Mouse (Mus musculus) thymus, adult 2 months (tissue): ENCODE measurements around the gene Dhx16. TPM values are rescaled to one million over a fixed set of nuclear protein-coding genes. Genes with fewer than 3 reads are reported as not detected.
"Not testable (repeated sequence)": the region's sequence is repeated elsewhere in the genome, so short reads cannot be mapped to it uniquely, and the experiment has no call there.

Source experiments
- DNase-seq: peaks from one replicate; pipeline ENCODE4 v3.0.0; 2021
- H3K27ac ChIP-seq: fragments of 200-500 bp; 2 replicates; pipeline ENCODE4 v1.5.1; 2012; ENCODE audit warnings: low read length, control low read depth; ENCODE audit not compliant: control insufficient read depth, insufficient read depth
- H3K27me3 ChIP-seq: fragments of 200-500 bp; 2 replicates; pipeline ENCODE4 v1.6.1; 2012; ENCODE audit warnings: mild to moderate bottlenecking, low read length, moderate library complexity, mixed read lengths; ENCODE audit not compliant: control insufficient read depth, insufficient read depth
- H3K36me3 ChIP-seq: fragments of 200-500 bp; 2 replicates; pipeline ENCODE4 v1.6.1; 2012; ENCODE audit warnings: mild to moderate bottlenecking, low read length, moderate library complexity; ENCODE audit not compliant: control insufficient read depth, insufficient read depth
- H3K4me1 ChIP-seq: fragments of 200-500 bp; replicated peaks from 2 replicates; pipeline ENCODE4 v1.6.1; 2012; ENCODE audit warnings: low read length; ENCODE audit not compliant: control insufficient read depth, insufficient read depth
- H3K4me3 ChIP-seq: fragments of 200-500 bp; 2 replicates; pipeline ENCODE4 v1.5.1; 2012; ENCODE audit warnings: mild to moderate bottlenecking, low read length, control low read depth, moderate library complexity; ENCODE audit not compliant: control insufficient read depth, insufficient read depth
- CTCF ChIP-seq: fragments of 200-500 bp; IDR thresholded peaks from 2 replicates; pipeline ENCODE4 v1.5.1; 2012; ENCODE audit warnings: mild to moderate bottlenecking, control low read depth, low read length, moderate library complexity, borderline replicate concordance; ENCODE audit not compliant: control insufficient read depth, poor library complexity, insufficient read depth; ENCODE audit errors: extremely low read depth
- POLR2A ChIP-seq: fragments of 200-500 bp; IDR thresholded peaks from 2 replicates; pipeline ENCODE4 v1.6.1; 2012; ENCODE audit warnings: mild to moderate bottlenecking, low read length, control low read depth, moderate library complexity; ENCODE audit not compliant: control insufficient read depth, poor library complexity, insufficient read depth; ENCODE audit errors: extremely low read depth
- WGBS: fragments of 180-500 bp; shearing (Covaris S2); methylation state at CpG from one replicate; pipeline ENCODE4 v1.1.7; 2018; 5-methylcytosine and 5-hydroxymethylcytosine counted together
- polyA plus RNA-seq: library from polyadenylated mRNA; depleted of rRNA; stranded (reverse); fragments of >200 nt; gene quantifications from 2 replicates; pipeline ENCODE4 v1.2.3, GENCODE M21; 2012

The Dhx16 gene
- polyA plus RNA-seq, 1 experiment, result 174 TPM

GRCm38 (mm10) chr17:35835424-35836140 is 44.0 kb upstream of the Dhx16 start:
- Histone ChIP-seq H3K27ac (no peak overlapping the region), H3K4me3 (peak overlapping the region; percentile 8; the same call in 1 of the 2 replicates), H3K4me1 (peaks cover 24% of the 10 kb centered on the region), H3K27me3 (no peaks in the 10 kb centered on the region), H3K36me3 (peaks cover 39% of the 10 kb centered on the region)
- no peak for TF ChIP-seq POLR2A
- no peak for TF ChIP-seq CTCF
- DNase-seq, result peak; percentile 14
- 81% methylated on average over 26 of the region's 26 CpGs for WGBS

- H3K4me3 ChIP-seq, result peak overlapping the region; percentile 87
- DNase-seq, result peak; percentile 83
- H3K27me3 ChIP-seq, result no peaks in the 10 kb centered on the region
- WGBS, result 8% methylated on average over 24 of the region's 24 CpGs
- H3K27ac ChIP-seq, result peak overlapping the region; percentile 26; the same call in 1 of the 2 replicates
- peaks cover 39% of the 10 kb centered on the region for H3K36me3 ChIP-seq
- peaks cover 24% of the 10 kb centered on the region for H3K4me1 ChIP-seq
- no peak for TF ChIP-seq CTCF
- TF ChIP-seq POLR2A, result no peak
Measured at GRCm38 (mm10) chr17:35836178-35836965, 43.2 kb upstream of the Dhx16 start.

- peak; percentile 97 for DNase-seq
- 2% methylated on average over 25 of the region's 25 CpGs for WGBS
- peak overlapping the region; percentile 87 for H3K4me3 ChIP-seq
- TF ChIP-seq CTCF (no peak), POLR2A (no peak)
- H3K27ac ChIP-seq, result peak overlapping the region; percentile 90
- H3K4me1 ChIP-seq, result peaks cover 25% of the 10 kb centered on the region
- no peaks in the 10 kb centered on the region for H3K27me3 ChIP-seq
- peaks cover 39% of the 10 kb centered on the region for H3K36me3 ChIP-seq
Measured at GRCm38 (mm10) chr17:35836991-35837422, 42.6 kb upstream of the Dhx16 start.

GRCm38 (mm10) chr17:35837487-35837886 is 42.1 kb upstream of the Dhx16 start:
- peak overlapping the region; percentile 87 for H3K4me3 ChIP-seq
- H3K36me3 ChIP-seq, result peaks cover 39% of the 10 kb centered on the region
- peaks cover 27% of the 10 kb centered on the region for H3K4me1 ChIP-seq
- peak; percentile 76 for DNase-seq
- TF ChIP-seq CTCF, result no peak
- TF ChIP-seq POLR2A, result no peak
- H3K27me3 ChIP-seq, result no peaks in the 10 kb centered on the region
- H3K27ac ChIP-seq, result peak overlapping the region; percentile 90
- WGBS, result under 1% methylated on average over 18 of the region's 18 CpGs

- Histone ChIP-seq H3K36me3 (peaks cover 34% of the 10 kb centered on the region), H3K4me1 (peaks cover 27% of the 10 kb centered on the region)
- 1% methylated on average over 29 of the region's 29 CpGs for WGBS
Measured at GRCm38 (mm10) chr17:35838122-35838544, 41.5 kb upstream of the Dhx16 start, which contains the start of gene Tubb5. Tubb5 (minus strand) TSS chr17:35838306.

GRCm38 (mm10) chr17:35838570-35838969 is 41.0 kb upstream of the Dhx16 start:
- TF ChIP-seq CTCF (no peak), POLR2A (no peak)
- WGBS, result 5% methylated on average over 5 of the region's 5 CpGs
- peak overlapping the region; percentile 44; the same call in 1 of the 2 replicates for H3K27ac ChIP-seq
- no peaks in the 10 kb centered on the region for H3K27me3 ChIP-seq
- H3K36me3 ChIP-seq, result peaks cover 30% of the 10 kb centered on the region
- peak; percentile 24 for DNase-seq
- H3K4me3 ChIP-seq, result peak overlapping the region; percentile 18; the same call in 1 of the 2 replicates
- peaks cover 27% of the 10 kb centered on the region for H3K4me1 ChIP-seq

More at GRCm38 (mm10) chr17:35838122-35838544, 41.5 kb upstream of the Dhx16 start, which contains the start of gene Tubb5:
- Histone ChIP-seq H3K4me3 (peak within 1 kb of the TSS; percentile 87), H3K27me3 (no peaks in the 10 kb centered on the region), H3K27ac (peak within 1 kb of the TSS; percentile 90)
- TF ChIP-seq CTCF, result no peak
- peak; percentile 98 for TF ChIP-seq POLR2A
- peak; percentile 96 for DNase-seq

- H3K27ac ChIP-seq, H3K27me3 ChIP-seq, H3K4me3 ChIP-seq: not testable (repeated sequence)
- peaks cover 26% of the 10 kb centered on the region for H3K36me3 ChIP-seq
- WGBS, result 82% methylated on average over 3 of the region's 3 CpGs
- peaks cover 27% of the 10 kb centered on the region for H3K4me1 ChIP-seq
- peak; percentile 32 for DNase-seq
Measured at GRCm38 (mm10) chr17:35839002-35839401, 40.6 kb upstream of the Dhx16 start.
